Mouse (Mus musculus) forebrain, embryonic 11.5 days (tissue): ENCODE data around the gene Nlrc5. TPM values are rescaled to one million over a fixed set of nuclear protein-coding genes. Genes with fewer than 3 reads are reported as not detected.

Experiments used
- ATAC-seq: fragments of 200-750 bp; cut with Nextera tagmentation; replicated peaks from 2 replicates; pipeline ENCODE4 v1.8.0; 2017; ENCODE audit warnings: moderate TSS enrichment; ENCODE audit not compliant: low FRiP score
- DNase-seq: peaks from one replicate; pipeline ENCODE4 v3.0.0-alpha.2; 2017; ENCODE audit warnings: low spot score
- H3K27ac ChIP-seq: fragments of 300-500 bp; sonication (generic); 2 replicates; pipeline ENCODE4 v1.5.1; 2014; ENCODE audit warnings: low read depth, low read length
- H3K27me3 ChIP-seq: fragments of 300-500 bp; sonication (generic); 2 replicates; pipeline ENCODE4 v1.6.1; 2014; ENCODE audit warnings: mild to moderate bottlenecking, low read length, mixed read lengths; ENCODE audit not compliant: control insufficient read depth, insufficient read depth
- H3K36me3 ChIP-seq: fragments of 300-500 bp; sonication (generic); 2 replicates; pipeline ENCODE4 v1.6.1; 2014; ENCODE audit warnings: mild to moderate bottlenecking, low read length, moderate library complexity, mixed read lengths; ENCODE audit not compliant: control insufficient read depth, insufficient read depth
- H3K4me1 ChIP-seq: fragments of 300-500 bp; sonication (generic); replicated peaks from 2 replicates; pipeline ENCODE4 v1.6.1; 2014; ENCODE audit warnings: low read length, mixed read lengths; ENCODE audit not compliant: control insufficient read depth, insufficient read depth
- H3K4me2 ChIP-seq: fragments of 300-500 bp; sonication (generic); 2 replicates; pipeline ENCODE4 v1.6.1; 2014; ENCODE audit warnings: low read depth, mild to moderate bottlenecking, low read length, moderate library complexity, mixed read lengths; ENCODE audit not compliant: severe bottlenecking
- H3K4me3 ChIP-seq: fragments of 300-500 bp; sonication (generic); 2 replicates; pipeline ENCODE4 v1.5.1; 2014; ENCODE audit warnings: low read depth, low read length
- H3K9ac ChIP-seq: fragments of 300-500 bp; sonication (generic); 2 replicates; pipeline ENCODE4 v1.6.1; 2014; ENCODE audit warnings: low read length
- H3K9me3 ChIP-seq: fragments of 300-500 bp; sonication (generic); 2 replicates; pipeline ENCODE4 v1.6.1; 2016; ENCODE audit warnings: low read length, mixed read lengths; ENCODE audit not compliant: control insufficient read depth
- WGBS: fragments of 180-500 bp; shearing (Covaris S2); extraction: QIAGEN DNeasy Blood & Tissue Kit; methylation state at CpG from one replicate; pipeline ENCODE4 v1.1.7; 2014; 5-methylcytosine and 5-hydroxymethylcytosine counted together
- polyA plus RNA-seq: library from polyadenylated mRNA; unstranded; fragments of >200 nt; fragmentation: Nextera tagmentation; extraction: Ambion mirVana; gene quantifications from 2 replicates; pipeline ENCODE4 v1.2.1, GENCODE M21; 2014

The Nlrc5 gene
- polyA plus RNA-seq, 1 experiment from 2014 or later: 0.09 TPM

DNA sequence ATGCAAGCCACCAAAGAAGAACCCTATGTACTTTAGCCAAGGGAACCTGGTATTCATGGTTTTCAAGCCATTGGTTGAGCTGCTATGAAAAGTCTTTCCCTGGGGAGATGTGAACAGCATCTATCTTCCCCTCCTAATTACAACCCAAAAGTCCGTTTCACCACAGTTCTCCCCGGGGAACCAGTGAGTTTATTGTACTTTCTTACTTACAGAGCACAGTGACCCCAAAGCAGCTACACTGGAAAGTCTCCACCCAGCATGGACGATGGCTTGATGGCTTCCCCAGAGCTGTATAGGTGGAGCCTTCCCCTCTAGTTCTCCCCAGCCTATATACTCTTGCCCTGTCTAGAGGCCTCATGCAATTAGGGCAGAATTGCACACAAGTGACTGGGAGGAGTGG, 1.9 kb upstream of the Nlrc5 start:
- H3K9me3 ChIP-seq: no peaks in the 10 kb centered on the region
- 81% methylated on average over 3 of the region's 3 CpGs for WGBS
- ATAC-seq: no peak
- no peak overlapping the region for H3K4me2 ChIP-seq
- H3K27ac ChIP-seq: no peak overlapping the region
- no peaks in the 10 kb centered on the region; the same call in 1 of the 2 replicates for H3K4me1 ChIP-seq
- no peak for DNase-seq
- H3K36me3 ChIP-seq: no peaks in the 10 kb centered on the region
- H3K9ac ChIP-seq: no peak overlapping the region
- H3K4me3 ChIP-seq: no peak overlapping the region
- H3K27me3 ChIP-seq: no peaks in the 10 kb centered on the region; the same call in 1 of the 2 replicates

DNA sequence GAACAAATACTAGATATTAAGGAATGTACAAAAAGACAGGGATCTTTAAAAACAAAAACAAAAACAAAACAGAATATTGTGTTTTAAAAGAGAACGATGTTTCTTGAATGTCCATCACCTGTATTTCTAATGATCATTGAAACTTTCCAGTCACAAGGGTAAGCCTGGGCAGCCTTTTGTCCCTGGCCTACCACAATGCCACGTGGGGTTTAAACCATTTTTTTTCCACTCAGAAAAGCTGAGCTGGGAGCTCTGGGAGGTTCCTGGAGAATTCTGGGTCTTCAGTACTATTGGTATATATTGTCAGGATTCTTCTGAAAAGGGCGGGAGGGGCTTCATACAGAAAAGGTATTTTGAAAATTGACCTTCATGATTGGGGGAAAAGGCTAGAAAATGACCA, 802 bp downstream of the Nlrc5 start:
- no peak overlapping the region for H3K4me3 ChIP-seq
- H3K36me3 ChIP-seq: no peaks in the 10 kb centered on the region
- ATAC-seq (no peak), DNase-seq (no peak)
- H3K9ac ChIP-seq: no peak overlapping the region
- no peaks in the 10 kb centered on the region for H3K9me3 ChIP-seq
- H3K4me2 ChIP-seq: no peak overlapping the region
- no peaks in the 10 kb centered on the region; the same call in 1 of the 2 replicates for H3K4me1 ChIP-seq
- no peak overlapping the region for H3K27ac ChIP-seq
- H3K27me3 ChIP-seq: no peaks in the 10 kb centered on the region; the same call in 1 of the 2 replicates
- 76% methylated on average over 3 of the region's 3 CpGs for WGBS

DNA sequence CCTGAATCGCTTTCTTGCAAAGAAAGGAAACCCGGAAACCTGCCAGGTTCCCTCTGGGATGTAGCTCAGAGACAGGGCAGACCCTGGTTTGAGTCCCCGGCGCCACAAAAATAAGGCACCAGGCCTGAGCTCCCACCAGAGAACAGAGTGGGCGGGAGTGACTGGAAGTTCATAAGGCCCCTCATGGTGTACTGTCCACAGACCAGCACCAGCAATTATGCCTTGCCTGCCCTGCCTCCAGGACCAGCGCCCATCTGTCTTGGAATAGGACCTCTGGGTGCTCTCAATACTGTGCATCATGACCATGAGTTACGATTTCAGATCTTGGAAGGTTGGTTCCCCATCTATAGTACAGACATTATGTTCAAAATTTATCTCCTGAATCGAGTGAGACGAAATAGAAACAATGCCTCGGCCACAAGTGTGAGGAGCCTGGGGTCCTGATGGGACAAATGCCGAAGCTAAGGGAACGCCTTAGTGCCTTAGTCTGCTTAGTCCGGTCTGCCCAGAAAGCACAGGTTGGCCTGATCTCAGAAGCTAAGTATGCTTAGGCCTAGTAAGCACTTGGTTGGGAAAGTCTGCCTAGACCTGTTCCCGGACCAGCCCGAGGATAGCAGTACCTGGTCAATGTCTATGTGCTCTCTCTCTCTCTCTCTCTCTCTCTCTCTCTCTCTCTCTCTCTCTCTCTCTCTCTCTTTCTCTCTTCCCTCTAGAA, 1.4 kb downstream of the Nlrc5 start:
- no peak overlapping the region for H3K27ac ChIP-seq
- no peak overlapping the region for H3K4me2 ChIP-seq
- ATAC-seq (no peak), DNase-seq (no peak)
- 91% methylated on average over 15 of the region's 15 CpGs for WGBS
- H3K4me1 ChIP-seq: no peaks in the 10 kb centered on the region; the same call in 1 of the 2 replicates
- no peaks in the 10 kb centered on the region for H3K9me3 ChIP-seq
- H3K27me3 ChIP-seq: no peaks in the 10 kb centered on the region; the same call in 1 of the 2 replicates
- H3K36me3 ChIP-seq: no peaks in the 10 kb centered on the region
- no peak overlapping the region for H3K9ac ChIP-seq
- H3K4me3 ChIP-seq: no peak overlapping the region

DNA sequence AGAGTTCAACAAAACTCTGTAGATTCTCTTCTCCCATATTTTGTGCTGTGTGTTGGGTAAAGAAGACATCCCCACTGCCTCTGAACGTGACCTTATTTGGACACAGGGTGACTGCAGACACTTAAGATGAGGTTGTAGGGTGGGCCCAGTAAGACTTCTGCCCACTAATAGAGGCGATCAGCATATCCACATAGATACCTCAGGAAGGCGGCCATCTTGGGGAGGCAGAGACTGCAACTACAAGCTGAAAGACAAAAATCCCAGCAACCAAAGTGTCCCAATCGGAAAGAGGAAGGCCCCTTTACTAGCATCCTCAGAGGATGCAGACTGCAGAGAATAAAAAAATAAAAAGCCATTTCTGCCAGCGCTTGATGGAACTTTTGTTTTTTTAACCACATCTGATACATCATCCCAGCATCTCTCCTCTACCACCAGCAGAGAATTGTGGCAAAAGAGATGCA, 2.0 kb downstream of the Nlrc5 start:
- Histone ChIP-seq H3K9me3 (no peaks in the 10 kb centered on the region), H3K27me3 (no peaks in the 10 kb centered on the region; the same call in 1 of the 2 replicates), H3K36me3 (no peaks in the 10 kb centered on the region), H3K4me1 (no peaks in the 10 kb centered on the region; the same call in 1 of the 2 replicates), H3K9ac (no peak overlapping the region), H3K27ac (no peak overlapping the region), H3K4me3 (no peak overlapping the region), H3K4me2 (no peak overlapping the region)
- ATAC-seq: no peak
- no peak for DNase-seq
- 86% methylated on average over 5 of the region's 5 CpGs for WGBS

DNA sequence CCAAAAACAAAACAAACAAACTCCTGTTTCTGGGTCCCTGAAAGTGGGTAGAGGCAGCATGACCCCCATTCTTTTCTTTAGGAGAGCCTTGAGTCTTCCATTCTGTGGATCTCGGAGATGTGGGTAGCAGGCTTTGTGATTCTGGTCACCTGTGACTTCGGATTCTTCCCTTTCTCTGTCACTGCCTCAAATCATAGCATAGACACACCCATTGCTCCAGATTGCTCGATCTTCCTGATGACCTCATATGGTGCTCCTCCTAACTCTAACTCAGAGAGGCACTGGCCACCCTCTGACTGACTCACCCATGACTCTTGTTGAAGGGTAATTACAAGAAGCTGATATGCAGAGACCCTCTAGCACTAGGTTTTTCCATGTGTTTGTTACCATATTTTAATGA, 2.7 kb downstream of the Nlrc5 start:
- H3K27me3 ChIP-seq: no peaks in the 10 kb centered on the region; the same call in 1 of the 2 replicates
- 81% methylated on average over 3 of the region's 3 CpGs for WGBS

DNA sequence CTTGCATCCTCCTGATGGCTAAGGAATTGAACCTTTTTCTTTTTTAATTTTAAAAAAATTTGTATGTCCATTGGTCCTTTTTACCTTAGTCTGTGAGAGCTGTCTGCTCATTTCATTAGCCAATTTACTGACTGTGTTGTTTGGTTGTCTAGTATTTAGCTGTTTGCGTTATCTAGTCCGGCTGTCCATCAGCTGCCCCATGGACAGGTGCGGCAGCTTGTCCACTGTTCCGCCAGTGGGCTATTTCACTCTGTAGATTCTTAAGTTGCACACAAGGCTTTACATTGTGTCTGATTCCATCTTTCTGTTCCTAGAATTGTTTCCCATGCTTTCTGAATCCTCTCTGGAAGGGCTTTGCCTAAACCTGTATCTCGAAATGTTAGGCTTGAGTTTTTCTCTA, 4.5 kb downstream of the Nlrc5 start:
- Histone ChIP-seq H3K36me3 (no peaks in the 10 kb centered on the region), H3K9me3 (no peaks in the 10 kb centered on the region), H3K4me2 (no peak overlapping the region), H3K27ac (no peak overlapping the region), H3K27me3 (no peaks in the 10 kb centered on the region; the same call in 1 of the 2 replicates), H3K9ac (no peak overlapping the region), H3K4me1 (no peaks in the 10 kb centered on the region; the same call in 1 of the 2 replicates), H3K4me3 (no peak overlapping the region)
- no peak for DNase-seq
- no peak for ATAC-seq
- WGBS: 90% methylated on average over 5 of the region's 5 CpGs

More for the DNA sequence above, 2.7 kb downstream of the Nlrc5 start:
- Histone ChIP-seq H3K4me3 (no peak overlapping the region), H3K4me1 (no peaks in the 10 kb centered on the region; the same call in 1 of the 2 replicates), H3K4me2 (no peak overlapping the region), H3K9me3 (no peaks in the 10 kb centered on the region), H3K27ac (no peak overlapping the region), H3K36me3 (no peaks in the 10 kb centered on the region), H3K9ac (no peak overlapping the region)
- ATAC-seq (no peak), DNase-seq (no peak)

DNA sequence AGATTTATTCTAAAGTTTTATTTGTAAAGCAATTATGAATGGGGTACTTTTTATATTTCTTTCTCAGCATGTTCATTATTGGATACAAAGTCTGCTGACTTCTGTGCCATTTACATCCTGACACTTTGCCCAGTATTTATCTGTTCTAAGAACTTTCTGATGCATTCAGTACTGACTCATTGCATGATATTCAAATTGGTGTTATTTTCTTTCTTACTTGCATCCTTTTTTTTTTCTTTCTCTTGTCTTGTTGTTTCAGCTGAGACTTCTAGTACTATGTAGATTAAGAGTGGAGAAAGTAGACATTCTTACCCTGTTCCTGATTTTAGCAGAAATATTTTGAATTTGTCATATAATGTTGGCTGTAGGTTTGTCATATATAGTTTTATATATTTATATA, 5.5 kb downstream of the Nlrc5 start:
- Histone ChIP-seq H3K4me3 (no peak overlapping the region), H3K36me3 (no peaks in the 10 kb centered on the region), H3K4me1 (no peaks in the 10 kb centered on the region), H3K27ac (no peak overlapping the region), H3K9ac (no peak overlapping the region), H3K4me2 (no peak overlapping the region), H3K27me3 (no peaks in the 10 kb centered on the region), H3K9me3 (no peaks in the 10 kb centered on the region)
- DNase-seq (no peak), ATAC-seq (no peak)

DNA sequence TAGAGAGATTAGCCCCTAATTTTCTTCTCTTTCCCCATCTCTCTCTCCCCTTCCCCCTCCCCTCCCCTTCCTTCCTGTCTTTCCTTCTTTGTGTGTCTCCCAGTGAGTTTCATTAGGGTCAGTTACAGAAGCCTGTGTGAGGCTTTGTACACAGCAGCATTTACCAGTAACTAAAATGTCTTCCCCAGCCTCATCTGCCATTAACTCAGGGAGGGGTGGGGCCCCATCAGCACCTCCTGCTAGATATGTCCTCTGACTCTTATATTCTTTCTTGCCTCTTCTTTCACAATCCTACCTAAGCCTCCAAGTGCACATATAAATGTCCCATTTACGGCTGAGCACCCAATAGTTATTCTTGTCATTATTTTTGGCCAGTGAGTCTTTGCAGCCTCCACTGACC, 6.2 kb downstream of the Nlrc5 start:
- no peak for ATAC-seq
- H3K27ac ChIP-seq: no peak overlapping the region
- no peaks in the 10 kb centered on the region for H3K9me3 ChIP-seq
- no peak overlapping the region for H3K4me3 ChIP-seq
- H3K27me3 ChIP-seq: no peaks in the 10 kb centered on the region
- no peak overlapping the region for H3K9ac ChIP-seq
- H3K4me1 ChIP-seq: no peaks in the 10 kb centered on the region
- H3K36me3 ChIP-seq: no peaks in the 10 kb centered on the region
- no peak for DNase-seq
- WGBS: 91% methylated on average over 1 of the region's 1 CpGs
- no peak overlapping the region for H3K4me2 ChIP-seq

DNA sequence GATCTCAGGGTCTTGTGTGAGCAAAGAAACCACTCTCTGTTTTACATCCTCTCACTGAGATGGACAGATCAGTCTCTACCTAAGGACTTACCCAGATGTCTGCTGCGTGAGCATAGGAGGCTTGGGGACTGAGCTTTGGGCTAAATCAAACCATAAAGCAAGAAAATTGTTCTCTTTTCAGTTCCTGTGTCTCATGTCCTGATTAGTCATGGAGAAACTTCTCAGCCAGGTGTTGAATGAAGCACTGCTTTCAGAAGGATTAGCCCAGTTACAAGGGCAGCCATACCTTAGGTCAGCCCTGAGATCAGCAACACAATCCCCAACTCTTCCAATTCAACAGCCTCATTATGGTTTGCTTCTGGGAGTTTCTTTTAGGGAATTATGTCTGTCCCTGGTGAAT, 7.5 kb downstream of the Nlrc5 start:
- 79% methylated on average over 1 of the region's 1 CpGs for WGBS
- no peaks in the 10 kb centered on the region for H3K36me3 ChIP-seq
- no peak for ATAC-seq
- H3K9ac ChIP-seq: no peak overlapping the region
- H3K27ac ChIP-seq: no peak overlapping the region
- H3K9me3 ChIP-seq: no peaks in the 10 kb centered on the region
- H3K4me2 ChIP-seq: no peak overlapping the region
- no peak overlapping the region for H3K4me3 ChIP-seq
- no peaks in the 10 kb centered on the region for H3K27me3 ChIP-seq
- no peak for DNase-seq
- H3K4me1 ChIP-seq: no peaks in the 10 kb centered on the region
